Mouse (Mus musculus) adrenal gland, adult 18-20 months (tissue): Measurements from ENCODE around the gene 2610507B11Rik. TPM values are rescaled to one million over a fixed set of nuclear protein-coding genes. Genes with fewer than 3 reads are reported as not detected.

Experiments used
- DNase-seq, 2 experiments: peaks; one replicate each; pipeline ENCODE4 v3.0.0; 2021 to 2022; ENCODE audit warnings: low spot score in 2 of 2
- total RNA-seq, 2 experiments: library from RNA; stranded (reverse); gene quantifications; 1 replicate in 1 of 2; 2 replicates in 1 of 2; pipeline ENCODE4 v1.2.3; 2021

Gene 2610507B11Rik
- total RNA-seq, 2 experiments from 2014 or later: 168 to 185 TPM

GRCm38 (mm10) chr11:78333992-78334391, 72.4 kb downstream of the 2610507B11Rik start:
- DNase-seq: no peak

- no peak for DNase-seq
These were observed 75.5 kb downstream of the 2610507B11Rik start for GRCm38 (mm10) chr11:78337040-78337439.

Other genes with a start within 250 kb of the 2610507B11Rik start
- gene Dhrs13, start 229.5 kb upstream of the 2610507B11Rik start, total RNA-seq: 10 to 100 TPM in 1 of 2 experiments, 1 to 10 TPM in 1; 8.4 to 10.1 TPM
- 10 to 100 TPM; 86.2 to 86.3 TPM for gene Flot2, start 223.8 kb upstream of the 2610507B11Rik start, total RNA-seq
- 10 to 100 TPM; 27.8 to 31.7 TPM for gene Eral1, start 181.4 kb upstream of the 2610507B11Rik start, total RNA-seq
- 10 to 100 TPM; 19.3 to 22.1 TPM for gene Fam222b, start 167.1 kb upstream of the 2610507B11Rik start, total RNA-seq
- gene Traf4, start 96.2 kb upstream of the 2610507B11Rik start, total RNA-seq: 10 to 100 TPM; 29.9 to 34.1 TPM
- 10 to 100 TPM in 1 of 2 experiments, 1 to 10 TPM in 1; 9.8 to 12.8 TPM for gene Nek8, start 85.1 kb upstream of the 2610507B11Rik start, total RNA-seq
- gene Tlcd1, start 85.0 kb upstream of the 2610507B11Rik start, total RNA-seq: 10 to 100 TPM; 54.7 to 76.5 TPM
- 1,000 to 10,000 TPM; 1,582 to 1,912 TPM for gene Rpl23a, start 78.2 kb upstream of the 2610507B11Rik start, total RNA-seq
- gene Rab34, start 73.3 kb upstream of the 2610507B11Rik start, total RNA-seq: 10 to 100 TPM; 69.9 to 71.9 TPM
- gene Proca1, start 68.4 kb upstream of the 2610507B11Rik start, total RNA-seq: 10 to 100 TPM; 14.6 to 22.9 TPM
- gene Sdf2, start 16.0 kb upstream of the 2610507B11Rik start, total RNA-seq: 100 to 1,000 TPM in 1 of 2 experiments, 10 to 100 TPM in 1; 97.3 to 120 TPM
- gene Supt6, start 15.8 kb upstream of the 2610507B11Rik start, total RNA-seq: 10 to 100 TPM; 71.5 to 85.0 TPM
- gene BC030499, start 29.1 kb downstream of the 2610507B11Rik start, total RNA-seq: under 1 TPM; 0.46 to 0.54 TPM
- gene Spag5, start 39.8 kb downstream of the 2610507B11Rik start, total RNA-seq: 1 to 10 TPM; 1.9 to 4.3 TPM
- gene Aldoc, start 61.2 kb downstream of the 2610507B11Rik start, total RNA-seq: 10 to 100 TPM; 20.8 to 26.9 TPM
- 10 to 100 TPM; 56.2 to 62.4 TPM for gene Pigs, start 66.7 kb downstream of the 2610507B11Rik start, total RNA-seq
- 10 to 100 TPM; 25.8 to 29.0 TPM for gene Unc119, start 81.7 kb downstream of the 2610507B11Rik start, total RNA-seq
- under 1 TPM; 0.19 to 0.20 TPM for gene Foxn1, start 124.8 kb downstream of the 2610507B11Rik start, total RNA-seq
- gene Slc13a2, start 160.5 kb downstream of the 2610507B11Rik start, total RNA-seq: not detected
- 10 to 100 TPM; 27.4 to 32.0 TPM for gene Slc46a1, start 203.9 kb downstream of the 2610507B11Rik start, total RNA-seq
- gene Sarm1, start 236.0 kb downstream of the 2610507B11Rik start, total RNA-seq: 1 to 10 TPM; 5.3 to 6.4 TPM
- gene Vtn, start 237.3 kb downstream of the 2610507B11Rik start, total RNA-seq: 1 to 10 TPM; 1.6 to 4.5 TPM
- gene Sebox, start 241.7 kb downstream of the 2610507B11Rik start, total RNA-seq: not detected